In genomic region chr11:8671698-8672097, GRCm38 (mm10) we compare ENCODE assay signal across 23 mouse cellular contexts. TPM values are rescaled to one million over a fixed set of nuclear protein-coding genes. Genes with fewer than 3 reads are reported as not detected.
DNase-seq lines count a peak whose midpoint lies in the region; ATAC-seq and TF ChIP-seq lines count a peak whose summit lies in the region.
"Had no signal": no experiment of that assay in that cellular context is flagged by ENCODE, and none has a peak within 500 bp of the region (broad histone marks: within the 10 kb centered on the region; RNA-seq: fewer than 3 reads in every experiment).

No protein-coding gene starts in this region.

- no peak overlapping the region for H3K4me3 ChIP-seq in intestine, embryonic 15.5 days (replicated peaks)
- H3K4me3 ChIP-seq in intestine, embryonic 16.5 days (ENCODE audit: low read length) = no peak overlapping the region
- no peak overlapping the region for H3K4me3 ChIP-seq in ES-Bruce4 (ENCODE audit: low read depth, low read length)
- H3K4me3 ChIP-seq in ES-E14 (ENCODE audit: insufficient read depth in 1 of 2, low read depth in 1 of 2, low read length in 2 of 2, poor library complexity in 1 of 2, severe bottlenecking in 1 of 2) = no peak overlapping the region
- H3K4me3 ChIP-seq in midbrain, postnatal 0 days (ENCODE audit: low read depth, low read length) = no peak overlapping the region
- no peak overlapping the region for H3K4me3 ChIP-seq in heart, embryonic 11.5 days (ENCODE audit: low read depth, low read length)
- H3K4me3 ChIP-seq: forebrain, embryonic 10.5 days; forebrain, embryonic 15.5 days; heart, adult 2 months; heart, embryonic 10.5 days; hindbrain, embryonic 12.5 days; hindbrain, embryonic 15.5 days had no signal

- no peak for TF ChIP-seq CTCF in ES-Bruce4 (IDR thresholded peaks at IDR 0.05; ENCODE audit: low read depth, low read length)
- no peak for TF ChIP-seq CTCF in midbrain, postnatal 0 days (IDR thresholded peaks at IDR 0.05)

- H3K27me3 ChIP-seq in intestine, embryonic 15.5 days (replicated peaks) = no peaks in the 10 kb centered on the region
- H3K27me3 ChIP-seq in intestine, embryonic 16.5 days (replicated peaks; ENCODE audit: control insufficient read depth, insufficient read depth, low read length) = no peaks in the 10 kb centered on the region
- H3K27me3 ChIP-seq in ES-Bruce4 (ENCODE audit: control insufficient read depth, insufficient read depth, low read length, poor library complexity, severe bottlenecking) = no peaks in the 10 kb centered on the region
- H3K27me3 ChIP-seq in midbrain, postnatal 0 days (ENCODE audit: insufficient read depth, low read length) = no peaks in the 10 kb centered on the region
- no peaks in the 10 kb centered on the region for H3K27me3 ChIP-seq in heart, embryonic 11.5 days (ENCODE audit: control insufficient read depth, insufficient read depth, low read length)
- H3K27me3 ChIP-seq: forebrain, embryonic 15.5 days; hindbrain, embryonic 12.5 days; hindbrain, embryonic 15.5 days; Patski had no signal

- H3K36me3 ChIP-seq in intestine, embryonic 15.5 days = no peaks in the 10 kb centered on the region
- no peaks in the 10 kb centered on the region for H3K36me3 ChIP-seq in intestine, embryonic 16.5 days (ENCODE audit: control insufficient read depth, insufficient read depth, low read length)
- H3K36me3 ChIP-seq in ES-Bruce4 (ENCODE audit: control insufficient read depth, insufficient read depth, low read length, poor library complexity, severe bottlenecking) (no peaks in the 10 kb centered on the region), ES-E14 (ENCODE audit: control insufficient read depth, insufficient read depth, low read length, poor library complexity, severe bottlenecking) (no peaks in the 10 kb centered on the region)
- H3K36me3 ChIP-seq in midbrain, postnatal 0 days (ENCODE audit: insufficient read depth, low read length) = no peaks in the 10 kb centered on the region
- no peaks in the 10 kb centered on the region for H3K36me3 ChIP-seq in heart, embryonic 11.5 days (ENCODE audit: control insufficient read depth, insufficient read depth, low read length)
- H3K36me3 ChIP-seq: forebrain, embryonic 10.5 days; forebrain, embryonic 15.5 days; heart, embryonic 10.5 days; hindbrain, embryonic 12.5 days; hindbrain, embryonic 15.5 days had no signal

- TF ChIP-seq EP300 in ES-Bruce4 (IDR thresholded peaks at IDR 0.05; ENCODE audit: insufficient read depth, low read depth, low read length) = peak; percentile 95

- in situ Hi-C loops in ES-E14 (cut with MboI; ENCODE audit: low sequenced_read_pairs in 2 of 2, unreplicated experiment in 2 of 2) = no loop called here

- no peak overlapping the region for H3K9ac ChIP-seq in intestine, embryonic 15.5 days
- no peak overlapping the region for H3K9ac ChIP-seq in intestine, embryonic 16.5 days (ENCODE audit: low read depth, low read length)
- no peak overlapping the region for H3K9ac ChIP-seq in ES-Bruce4 (ENCODE audit: low read depth, poor library complexity, severe bottlenecking)
- H3K9ac ChIP-seq in ES-E14 (ENCODE audit: insufficient read depth, low read depth, low read length, poor library complexity, severe bottlenecking) = no peak overlapping the region
- H3K9ac ChIP-seq in midbrain, postnatal 0 days (replicated peaks; ENCODE audit: low read length, poor library complexity, severe bottlenecking) = no peak overlapping the region
- H3K9ac ChIP-seq in heart, embryonic 11.5 days (ENCODE audit: low read depth, low read length) = no peak overlapping the region
- H3K9ac ChIP-seq: forebrain, embryonic 15.5 days; hindbrain, embryonic 12.5 days; hindbrain, embryonic 15.5 days had no signal

- 0 out of 2 replicates have a peak, but pooled peaks cover 9% of the 10 kb centered on the region for H3K4me1 ChIP-seq in intestine, embryonic 15.5 days (replicated peaks)
- 0 out of 2 replicates have a peak, but pooled peaks cover 2% of the 10 kb centered on the region for H3K4me1 ChIP-seq in intestine, embryonic 16.5 days (ENCODE audit: control insufficient read depth, insufficient read depth, low read length)
- H3K4me1 ChIP-seq in ES-Bruce4 (ENCODE audit: control insufficient read depth, insufficient read depth, low read length) (peaks cover 9% of the 10 kb centered on the region), ES-E14 (ENCODE audit: control insufficient read depth in 2 of 2, insufficient read depth in 2 of 2, low read length in 2 of 2, poor library complexity in 1 of 2) (peaks cover 9 to 17% of the 10 kb centered on the region in 2 experiments)
- no peaks in the 10 kb centered on the region for H3K4me1 ChIP-seq in midbrain, postnatal 0 days (ENCODE audit: insufficient read depth, low read length)
- H3K4me1 ChIP-seq in heart, embryonic 11.5 days (ENCODE audit: control insufficient read depth, insufficient read depth, low read length) = no peaks in the 10 kb centered on the region
- H3K4me1 ChIP-seq: forebrain, embryonic 15.5 days; hindbrain, embryonic 12.5 days; hindbrain, embryonic 15.5 days had no signal

- 70% methylated on average over 4 of the region's 4 CpGs for WGBS in intestine, embryonic 15.5 days
- whole genome bisulfite sequencing in intestine, embryonic 16.5 days = 75% methylated on average over 4 of the region's 4 CpGs
- WGBS in midbrain, postnatal 0 days = 94% methylated on average over 4 of the region's 4 CpGs
- 73% methylated on average over 4 of the region's 4 CpGs for WGBS in heart, embryonic 11.5 days (ENCODE audit: insufficient replicate concordance)

- H3K4me2 ChIP-seq in intestine, embryonic 15.5 days (replicated peaks) = no peak overlapping the region
- H3K4me2 ChIP-seq in intestine, embryonic 16.5 days (ENCODE audit: low read depth, low read length) = no peak overlapping the region
- H3K4me2 ChIP-seq in midbrain, postnatal 0 days (ENCODE audit: low read depth, low read length, poor library complexity, severe bottlenecking) = no peak overlapping the region
- H3K4me2 ChIP-seq in heart, embryonic 11.5 days = no peak overlapping the region
- H3K4me2 ChIP-seq: forebrain, embryonic 15.5 days; hindbrain, embryonic 12.5 days; hindbrain, embryonic 15.5 days had no signal

- ATAC-seq in intestine, embryonic 15.5 days = peak; percentile 21; the same call in 1 of the 2 replicates
- ATAC-seq in intestine, embryonic 16.5 days = no peak
- no peak for ATAC-seq in midbrain, postnatal 0 days (ENCODE audit: low FRiP score)
- ATAC-seq in heart, embryonic 11.5 days (replicated peaks; ENCODE audit: insufficient number of reproducible peaks, low FRiP score, low TSS enrichment) = no peak
- ATAC-seq: CD4-positive, CD25-positive, alpha-beta regulatory T cell, adult 4 months; forebrain, embryonic 15.5 days; Patski had no signal

- intact Hi-C loops in left cerebral cortex, postnatal 25 days (cut with DNase I) = no loop called here

- no peak for TF ChIP-seq POLR2A in ES-Bruce4 (IDR thresholded peaks at IDR 0.05; ENCODE audit: insufficient read depth, low read length)

- no peak overlapping the region for H3K27ac ChIP-seq in intestine, embryonic 15.5 days
- H3K27ac ChIP-seq in intestine, embryonic 16.5 days (ENCODE audit: low read length) = no peak overlapping the region
- H3K27ac ChIP-seq in ES-Bruce4 (ENCODE audit: insufficient read depth, low read length) (peak overlapping the region; percentile 74), ES-E14 (ENCODE audit: insufficient read depth, low read depth, low read length, poor library complexity, severe bottlenecking) (peak overlapping the region; percentile 41; the same call in 1 of the 2 replicates)
- H3K27ac ChIP-seq in midbrain, postnatal 0 days (ENCODE audit: low read depth, low read length) = no peak overlapping the region
- H3K27ac ChIP-seq in heart, embryonic 11.5 days (ENCODE audit: low read depth, low read length) = no peak overlapping the region
- H3K27ac ChIP-seq: forebrain, embryonic 10.5 days; forebrain, embryonic 15.5 days; heart, adult 2 months; heart, embryonic 10.5 days; hindbrain, embryonic 12.5 days; hindbrain, embryonic 15.5 days had no signal

- DNase-seq in ES-E14 (ENCODE audit: low read depth, low spot score) = peak; percentile 65
- peak; percentile 76 for DNase-seq in ZHBTc4 (ENCODE audit: low read depth, low spot score)
- DNase-seq in midbrain, postnatal 0 days (ENCODE audit: low spot score) = no peak
- DNase-seq in left cerebral cortex, postnatal 25 days (ENCODE audit: low spot score in 2 of 2) = no peak
- DNase-seq: adrenal gland, postnatal 10 days; adrenal gland, postnatal 36 days; cerebellum, adult 18-20 months; cerebellum, adult 9-11 months; cerebellum, postnatal 25 days; gastrocnemius, postnatal 25 days; heart, adult 2 months; kidney, adult 2 months had no signal

- H3K9me3 ChIP-seq in intestine, embryonic 15.5 days = no peaks in the 10 kb centered on the region
- no peaks in the 10 kb centered on the region for H3K9me3 ChIP-seq in intestine, embryonic 16.5 days (ENCODE audit: control insufficient read depth, low read length)
- H3K9me3 ChIP-seq in ES-Bruce4 (replicated peaks; ENCODE audit: control insufficient read depth, insufficient read depth, low read length, poor library complexity, severe bottlenecking) (no peaks in the 10 kb centered on the region; the same call in 1 of the 2 replicates), ES-E14 (ENCODE audit: control insufficient read depth, insufficient read depth, low read depth, low read length) (no peaks in the 10 kb centered on the region)
- no peaks in the 10 kb centered on the region for H3K9me3 ChIP-seq in midbrain, postnatal 0 days (ENCODE audit: low read length)
- H3K9me3 ChIP-seq in heart, embryonic 11.5 days (replicated peaks; ENCODE audit: control insufficient read depth, low read length) = no peaks in the 10 kb centered on the region
- H3K9me3 ChIP-seq: forebrain, embryonic 15.5 days; heart, embryonic 10.5 days; hindbrain, embryonic 12.5 days; hindbrain, embryonic 15.5 days had no signal

TF ChIP-seq in ES-E14, 5 proteins besides CTCF, POLR2A, EP300 and RAD21:
- TF ChIP-seq MAFK (IDR thresholded peaks at IDR 0.05; ENCODE audit: insufficient read depth, low read depth, low read length) (no peak), CHD2 (IDR thresholded peaks at IDR 0.05; ENCODE audit: low read depth, low read length) (peak; percentile 26; the same call in 1 of the 2 replicates), ZNF384 (IDR thresholded peaks at IDR 0.05; ENCODE audit: low read depth, low read length) (peak; percentile 53; the same call in 1 of the 2 replicates)

RNA-seq across cellular contexts. Expression of gene Tns3, which starts 7.4 kb away (rescaled TPM):
- polyA plus RNA-seq in intestine, embryonic 15.5 days (2015; fragmentation: Nextera tagmentation; extraction: Ambion mirVana) = 21.1 and 22.9 TPM in 2 replicates
- polyA plus RNA-seq in intestine, embryonic 16.5 days (2015; fragmentation: Nextera tagmentation; extraction: Ambion mirVana) = 18.7 and 21.0 TPM in 2 replicates
- 45.7 and 46.2 TPM in 2 replicates for polyA plus RNA-seq in ES-Bruce4 (2011; ENCODE audit: insufficient read depth, insufficient read length, low read depth, missing spikeins)
- 111 and 133 TPM in 2 replicates for total RNA-seq in ES-E14 (2012; rRNA removed)
- 33.3 and 38.7 TPM in 2 replicates for total RNA-seq in midbrain, postnatal 0 days (2014; rRNA removed)
- 4.7 and 4.9 TPM in 2 replicates for polyA plus RNA-seq in midbrain, postnatal 0 days (2015; fragmentation: Nextera tagmentation; extraction: Ambion mirVana)
- total RNA-seq in left cerebral cortex, postnatal 25 days (2021) = 10 to 100 TPM; 34.9 to 38.3 TPM
- 10.1 and 11.0 TPM in 2 replicates for polyA plus RNA-seq in heart, embryonic 11.5 days (2014; fragmentation: Nextera tagmentation; extraction: Ambion mirVana)

Comparison
In these comparisons a context has a peak if more than half of its experiments do, and no peak if none do; other contexts are left out.
1. H3K27ac ChIP-seq: peak in ES-Bruce4 (single experiment) and ES-E14 (single experiment); none in intestine, embryonic 15.5 days (single experiment), intestine, embryonic 16.5 days (single experiment), midbrain, postnatal 0 days (single experiment) and heart, embryonic 11.5 days (single experiment).
2. DNase-seq: peak in ES-E14 (single experiment) and ZHBTc4 (single experiment); none in midbrain, postnatal 0 days (single experiment) and left cerebral cortex, postnatal 25 days (0 of 2).